Mouse (Mus musculus): ENCODE measurements around the gene Olfr1024.

- TF ChIP-seq POLR2A (IDR thresholded peaks at IDR 0.05; ENCODE audit: insufficient read length, low read depth), result no peak
- TF ChIP-seq MYOG (IDR thresholded peaks at IDR 0.05; ENCODE audit: control insufficient read depth in 1 of 3, insufficient read depth in 1 of 3, insufficient read length in 2 of 3, low read depth in 2 of 3), result no peak
- TF ChIP-seq MAX (IDR thresholded peaks at IDR 0.05; ENCODE audit: low read depth), result no peak
- no peak for TF ChIP-seq USF1 (IDR thresholded peaks at IDR 0.05; ENCODE audit: low read depth)
- no peak for TF ChIP-seq E2F4 (IDR thresholded peaks at IDR 0.05; ENCODE audit: insufficient read depth)
- no peak for TF ChIP-seq CEBPB (IDR thresholded peaks at IDR 0.05; ENCODE audit: insufficient read depth, poor library complexity, severe bottlenecking)
- TF ChIP-seq TCF12 (IDR thresholded peaks at IDR 0.05; ENCODE audit: insufficient read depth, poor library complexity, severe bottlenecking), result no peak
- no peak for TF ChIP-seq MYOD1 (IDR thresholded peaks at IDR 0.05; ENCODE audit: control insufficient read depth in 1 of 3, insufficient read length in 2 of 3, low read depth in 2 of 3)
Observed at GRCm38 (mm10) chr2:85885340-85885739, 19.5 kb downstream of the Olfr1024 start, which contains the start of gene Olfr1023.

Measured in myocyte (in vitro differentiated cells).